Mouse (Mus musculus) monocyte, adult 5-6 weeks (primary cell): ENCODE measurements around the gene Rab3il1. TPM values are rescaled to one million over a fixed set of nuclear protein-coding genes. Genes with fewer than 3 reads are reported as not detected.
A peak's percentile ranks its signal among the peaks of the same experiment; 100 is the strongest.

Experiments
- ATAC-seq: fragments of 153-309, 156-312 bp; replicated peaks from 2 replicates; pipeline ENCODE4 v1.8.0; 2017; ENCODE audit warnings: mild to moderate bottlenecking; ENCODE audit not compliant: low TSS enrichment, insufficient number of reproducible peaks, severe bottlenecking, poor library complexity, low FRiP score
- total RNA-seq: library from RNA; stranded (forward); fragments of 200-1000, 200-491, 200-594 nt; gene quantifications from 3 replicates; pipeline ENCODE4 v1.2.3, GENCODE M21; 2017

The Rab3il1 gene
- total RNA-seq, 1 experiment from 2014 or later = 3.0 TPM

GRCm38 (mm10) chr19:10033211-10033973 is 31.9 kb downstream of the Rab3il1 start:
- peak; percentile 59; the same call in 1 of the 2 replicates for ATAC-seq

- no peak for ATAC-seq
Observed at GRCm38 (mm10) chr19:10034356-10034755, 32.9 kb downstream of the Rab3il1 start.

GRCm38 (mm10) chr19:10034785-10035447 is 33.4 kb downstream of the Rab3il1 start:
- ATAC-seq = peak; percentile 58

- no peak for ATAC-seq
Observed at GRCm38 (mm10) chr19:10037534-10037933, 36.1 kb downstream of the Rab3il1 start.

- ATAC-seq = no peak
Observed at GRCm38 (mm10) chr19:10038364-10038763, 36.9 kb downstream of the Rab3il1 start.

DNA sequence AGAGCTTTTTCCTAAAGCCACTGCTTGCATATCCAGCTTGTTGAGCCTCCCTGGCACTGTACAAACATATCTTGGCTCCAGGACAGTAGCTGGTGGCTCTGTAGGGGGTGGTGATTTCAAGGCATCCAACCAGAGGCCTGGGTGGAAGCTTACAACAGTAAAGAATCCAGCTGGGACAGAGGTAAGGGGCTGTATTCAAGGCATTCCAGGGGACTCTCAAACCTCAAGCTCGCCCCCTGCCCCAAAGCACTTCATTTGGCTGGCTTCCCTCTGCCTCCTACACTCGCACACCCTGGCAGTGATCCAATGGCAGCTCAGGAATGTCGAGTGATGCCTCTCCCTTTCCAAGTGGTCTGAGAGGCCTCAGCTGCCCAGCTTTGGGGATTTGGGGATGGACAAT is 37.4 kb downstream of the Rab3il1 start:
- ATAC-seq = no peak

- no peak for ATAC-seq
Observed at GRCm38 (mm10) chr19:10039615-10040014, 38.1 kb downstream of the Rab3il1 start.

- ATAC-seq = no peak
Observed at GRCm38 (mm10) chr19:10040866-10041387, 39.5 kb downstream of the Rab3il1 start.

GRCm38 (mm10) chr19:10041388-10042148 is 40.1 kb downstream of the Rab3il1 start, which contains the start of gene Fads3:
Gene Fads3, plus strand, starts transcription at chr19:10041569.
- ATAC-seq = 0 out of 2 replicates have a peak, but pooled peaks have one; percentile 31

- no peak for ATAC-seq
Observed at GRCm38 (mm10) chr19:10042232-10042631, 40.8 kb downstream of the Rab3il1 start.

GRCm38 (mm10) chr19:10042816-10043215 is 41.3 kb downstream of the Rab3il1 start:
- ATAC-seq = no peak

DNA sequence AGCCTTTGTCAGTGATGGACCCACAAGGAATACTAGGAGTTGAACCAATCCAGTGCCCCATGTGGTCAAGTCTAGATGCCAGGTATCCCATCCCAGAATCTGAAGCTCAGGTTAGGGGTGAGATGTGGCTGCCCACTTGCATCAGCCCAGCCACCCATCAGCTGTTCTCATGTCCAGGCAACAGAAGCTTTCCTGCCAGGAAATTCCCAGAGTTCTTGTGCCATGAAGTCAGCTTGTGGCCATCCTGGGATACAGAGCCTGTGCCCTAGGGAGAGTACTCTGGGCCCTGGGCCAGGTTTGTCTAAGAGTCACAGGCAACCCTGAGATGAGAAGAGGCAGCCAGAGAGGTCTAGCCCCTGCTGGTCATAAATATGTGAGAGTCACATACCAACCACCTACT is 42.2 kb downstream of the Rab3il1 start:
- no peak for ATAC-seq

DNA sequence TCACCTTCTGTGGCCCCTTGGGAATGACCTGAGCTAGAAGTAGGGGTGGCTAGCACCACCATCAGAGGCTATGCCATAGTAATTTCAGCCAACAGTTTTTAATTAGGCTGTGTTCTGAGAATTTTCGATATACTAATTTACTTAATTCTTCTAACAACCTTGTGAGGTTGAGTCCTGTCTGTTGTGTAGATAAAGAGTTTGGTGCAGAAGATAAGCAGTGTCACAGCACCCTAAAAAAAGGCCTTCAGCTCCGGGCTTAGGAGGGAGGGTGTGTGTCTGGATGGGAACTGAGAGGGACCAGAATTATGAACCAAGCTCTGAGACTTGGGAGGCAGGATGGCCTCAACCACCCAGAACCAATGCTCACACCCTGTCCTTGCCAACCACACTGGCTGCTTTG is 44.2 kb downstream of the Rab3il1 start:
- no peak for ATAC-seq

GRCm38 (mm10) chr19:10046346-10046745 is 44.9 kb downstream of the Rab3il1 start:
- ATAC-seq = no peak

DNA sequence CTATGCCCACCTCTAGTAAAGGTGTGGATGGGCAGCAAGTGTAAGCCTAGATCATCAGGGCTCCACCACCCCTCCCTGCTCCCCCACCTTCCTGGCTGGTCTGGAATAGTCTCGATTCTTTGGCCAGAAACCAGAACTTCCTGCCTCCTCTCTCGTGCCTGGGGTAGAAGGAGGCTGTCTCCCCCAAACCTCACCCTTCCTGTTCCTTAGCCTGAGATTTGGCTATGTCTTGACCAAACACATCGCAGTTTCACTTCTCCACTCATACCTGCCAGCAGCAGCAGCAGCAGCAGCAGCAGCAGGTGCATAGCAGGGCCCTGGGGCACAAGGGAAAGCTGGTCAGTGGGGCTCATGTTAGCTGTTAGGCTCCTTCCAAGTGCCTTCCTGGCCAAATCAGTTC is 45.5 kb downstream of the Rab3il1 start:
- ATAC-seq = no peak

DNA sequence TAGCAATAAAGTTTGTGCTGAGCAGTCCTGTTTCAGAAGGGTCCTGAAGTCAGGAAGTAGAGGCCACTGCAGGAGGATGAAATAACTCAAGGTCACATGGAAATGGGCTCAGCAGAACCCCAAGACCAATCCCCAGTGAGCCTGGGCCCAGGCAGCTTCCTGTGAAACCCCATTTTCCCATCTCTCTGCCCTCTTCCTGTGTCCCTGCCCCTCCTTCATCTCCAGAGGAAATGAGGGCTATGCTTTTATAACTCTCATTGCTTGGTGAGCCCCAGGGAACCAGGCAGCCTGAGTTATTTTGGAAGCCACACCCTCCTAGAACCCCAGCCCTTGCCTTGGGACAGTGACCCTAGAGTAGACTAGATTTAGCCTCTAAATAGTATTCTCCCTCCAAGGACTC is 48.1 kb downstream of the Rab3il1 start:
- ATAC-seq = no peak

DNA sequence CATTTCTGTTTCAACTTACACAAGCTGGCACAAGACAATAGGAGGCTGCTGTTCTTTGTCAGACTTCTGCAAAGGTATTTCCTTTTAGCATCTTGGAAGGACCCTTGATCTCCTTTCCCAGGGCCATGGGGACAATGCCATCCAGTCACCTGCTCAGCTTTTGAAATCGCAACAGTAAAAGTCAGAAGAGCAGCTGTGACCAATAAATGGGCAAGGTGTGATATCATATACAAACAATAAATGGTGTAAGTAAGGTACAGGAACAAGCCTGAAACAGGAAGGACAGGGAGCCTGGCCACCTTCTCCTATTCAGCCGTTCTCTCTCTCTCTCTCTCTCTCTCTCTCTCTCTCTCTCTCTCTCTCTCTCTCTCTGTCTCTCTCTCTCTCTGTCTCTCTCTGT is 49.0 kb downstream of the Rab3il1 start:
- ATAC-seq = no peak

DNA sequence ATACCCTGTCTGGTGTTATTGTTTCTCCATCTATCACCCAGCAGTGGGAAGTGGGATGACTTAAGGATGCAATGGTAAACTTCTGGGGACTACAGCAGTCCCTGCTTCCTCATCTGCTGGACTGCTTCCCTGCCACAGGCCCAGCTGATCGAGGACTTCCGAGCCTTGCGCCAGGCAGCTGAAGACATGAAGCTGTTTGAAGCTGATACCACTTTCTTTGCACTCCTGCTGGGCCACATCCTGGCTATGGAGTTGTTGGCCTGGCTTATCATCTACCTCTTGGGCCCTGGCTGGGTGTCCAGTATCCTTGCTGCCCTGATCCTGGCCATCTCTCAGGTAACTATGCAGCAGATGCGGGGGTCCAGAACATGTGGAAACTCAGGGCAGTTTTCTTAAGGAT is 51.2 kb downstream of the Rab3il1 start:
- no peak for ATAC-seq

GRCm38 (mm10) chr19:10053692-10054260 is 52.3 kb downstream of the Rab3il1 start:
- no peak for ATAC-seq
